Mouse (Mus musculus) spleen, adult 2 months (tissue): Measurements from ENCODE around the gene Brdt.

Source experiments
- CTCF ChIP-seq: fragments of 200-500 bp; IDR thresholded peaks from 2 replicates; pipeline ENCODE4 v1.5.1; 2011; ENCODE audit warnings: mild to moderate bottlenecking, inconsistent platforms; ENCODE audit not compliant: insufficient read depth, insufficient read length, insufficient replicate concordance; ENCODE audit errors: extremely low read depth
- POLR2A ChIP-seq: fragments of 200-500 bp; IDR thresholded peaks from 2 replicates; pipeline ENCODE4 v1.6.1; 2011; ENCODE audit warnings: low read depth, low read length, inconsistent platforms

- TF ChIP-seq POLR2A = no peak
- no peak for TF ChIP-seq CTCF
These were observed 34.2 kb upstream of the Brdt start for GRCm38 (mm10) chr5:107296512-107297322.
